Mouse (Mus musculus): Measurements from ENCODE around the gene Vwa2. TPM values are rescaled to one million over a fixed set of nuclear protein-coding genes. Genes with fewer than 3 reads are reported as not detected.
A peak's percentile ranks its signal among the peaks of the same experiment; 100 is the strongest.

Gene Vwa2
- total RNA-seq, 2 experiments from 2014 or later, result not detected

DNA sequence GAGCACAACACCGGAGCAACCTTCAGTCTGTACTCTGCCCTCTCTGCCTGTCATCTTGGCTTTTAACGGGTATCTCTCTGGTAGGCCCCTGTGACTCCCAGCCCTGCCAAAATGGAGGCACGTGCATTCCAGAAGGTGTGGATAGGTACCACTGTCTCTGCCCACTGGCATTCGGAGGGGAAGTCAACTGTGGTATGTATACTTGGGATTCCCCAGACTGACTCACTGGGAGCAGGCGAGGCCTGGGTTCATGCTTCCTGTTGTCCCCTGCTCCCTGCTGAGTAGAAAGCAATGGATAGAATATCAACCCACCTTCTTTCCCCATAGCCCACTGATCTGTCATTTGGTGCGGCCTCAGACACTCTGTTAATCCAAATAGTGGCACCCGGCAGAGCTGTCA is 31.3 kb downstream of the Vwa2 start:
- intact Hi-C loops (cut with DNase I), result loop anchor here (5.0 kb wide), 3 partner anchors 78 to 483 kb away; partner anchors contain the start of gene Tdrd1
- DNase-seq, result no peak

DNA sequence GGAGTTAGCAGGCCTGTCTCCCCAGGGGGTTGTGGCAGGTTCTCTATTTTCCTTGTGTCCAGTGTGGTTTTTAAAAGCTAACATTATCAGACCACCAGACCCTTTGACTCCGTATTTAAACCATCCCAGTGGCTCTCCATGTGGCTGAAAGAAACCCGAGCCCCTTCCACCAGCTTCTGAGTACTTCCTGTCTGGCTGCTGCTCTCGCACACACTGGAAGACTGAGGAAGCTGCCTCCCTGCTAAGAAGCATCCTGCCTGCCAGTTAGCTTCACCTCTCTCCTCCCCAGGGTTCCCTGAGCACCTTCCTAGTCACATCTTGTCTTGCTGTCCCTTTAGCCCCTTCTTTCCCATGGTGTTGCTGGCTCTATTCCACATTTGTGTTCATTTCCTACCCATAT is 33.8 kb downstream of the Vwa2 start:
- DNase-seq, result no peak
- intact Hi-C loops (cut with DNase I), result loop anchor here (5.0 kb wide), 3 partner anchors 81 to 486 kb away; partner anchors contain the start of gene Tdrd1

DNA sequence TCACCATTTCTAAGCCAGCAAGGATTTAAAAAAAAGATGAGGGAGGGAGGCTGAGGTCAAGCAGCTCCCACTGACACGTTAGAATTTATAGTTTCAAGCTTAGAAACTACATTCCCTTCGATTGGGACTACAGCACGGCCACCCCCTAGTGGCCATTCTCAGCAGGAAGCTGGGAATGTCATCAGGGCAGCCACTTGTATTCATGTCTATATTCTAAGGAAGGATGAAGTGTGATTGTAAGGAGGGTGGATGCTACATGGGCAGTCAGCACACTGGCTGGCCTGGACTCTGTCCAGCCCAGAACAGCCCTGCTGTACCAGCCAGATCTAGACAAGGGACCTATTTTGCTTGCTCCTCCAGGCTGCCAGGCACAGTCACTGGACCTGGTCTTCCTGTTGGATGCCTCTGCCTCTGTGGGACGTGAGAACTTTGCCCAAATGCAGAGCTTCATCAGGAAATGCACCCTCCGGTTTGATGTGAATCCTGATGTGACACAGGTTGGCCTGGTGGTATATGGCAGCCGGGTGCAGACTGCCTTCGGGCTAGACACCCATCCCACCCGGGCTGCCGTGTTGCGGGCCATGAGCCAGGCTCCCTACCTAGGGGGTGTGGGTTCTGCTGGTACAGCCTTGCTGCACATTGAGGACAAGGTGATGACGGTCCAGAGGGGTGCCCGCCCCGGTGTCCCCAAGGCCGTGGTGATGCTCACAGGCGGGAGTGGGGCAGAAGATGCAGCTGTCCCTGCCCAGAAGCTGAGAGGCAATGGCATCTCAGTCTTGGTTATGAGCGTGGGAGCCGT is 34.6 kb downstream of the Vwa2 start:
- intact Hi-C loops (cut with DNase I), result loop anchor here (5.0 kb wide), 3 partner anchors 81 to 486 kb away; partner anchors contain the start of gene Tdrd1

DNA sequence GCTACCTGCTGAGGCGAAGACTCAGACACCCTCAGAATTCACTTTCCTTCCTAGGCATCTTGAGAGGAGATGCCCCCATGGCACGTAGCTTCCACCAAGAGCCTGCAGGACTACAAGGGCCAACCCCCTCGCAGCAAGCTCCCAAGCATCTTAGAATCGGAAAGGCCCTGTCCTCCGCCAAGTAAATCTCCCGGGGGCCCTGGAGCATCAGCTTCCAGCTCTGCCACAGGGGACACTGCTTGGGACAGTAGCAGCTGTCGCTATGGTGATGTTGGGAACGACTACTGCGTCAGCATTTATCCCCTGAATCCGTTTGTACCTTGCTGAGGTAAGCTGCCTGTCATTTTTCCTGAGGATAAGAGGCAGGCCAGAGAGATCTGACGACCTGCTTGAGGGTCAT is 36.5 kb downstream of the Vwa2 start:
- intact Hi-C loops (cut with DNase I), result loop anchor here (10.0 kb wide), 1 partner anchor 734 kb away; no protein-coding TSS in a partner anchor
- peak; percentile 20 to 38 for DNase-seq

More for the DNA sequence above, 34.6 kb downstream of the Vwa2 start:
- DNase-seq, result peak; percentile 47 to 62

DNA sequence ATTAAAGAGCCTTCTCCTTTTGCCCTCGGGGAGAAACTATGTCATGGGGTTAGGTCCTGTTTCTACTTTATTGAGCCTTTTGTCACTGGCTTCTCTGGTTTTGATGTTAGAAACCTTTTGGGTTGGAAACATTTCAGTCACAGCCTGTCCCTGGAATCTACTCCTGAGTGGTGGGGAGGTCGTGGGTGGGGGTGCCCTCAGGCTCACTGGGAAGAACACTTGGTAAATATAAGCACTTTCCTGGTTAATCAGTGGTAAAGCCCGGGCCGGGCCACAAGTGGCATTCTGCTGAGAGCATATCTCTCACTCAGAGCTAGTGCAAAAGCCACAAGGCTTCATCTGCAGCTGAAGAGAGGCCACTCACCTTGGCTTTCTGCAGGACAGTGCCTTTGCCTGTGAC is 39.7 kb downstream of the Vwa2 start:
- DNase-seq, result no peak
- intact Hi-C loops (cut with DNase I), result loop anchor here (10.0 kb wide), 1 partner anchor 731 kb away; no protein-coding TSS in a partner anchor

DNA sequence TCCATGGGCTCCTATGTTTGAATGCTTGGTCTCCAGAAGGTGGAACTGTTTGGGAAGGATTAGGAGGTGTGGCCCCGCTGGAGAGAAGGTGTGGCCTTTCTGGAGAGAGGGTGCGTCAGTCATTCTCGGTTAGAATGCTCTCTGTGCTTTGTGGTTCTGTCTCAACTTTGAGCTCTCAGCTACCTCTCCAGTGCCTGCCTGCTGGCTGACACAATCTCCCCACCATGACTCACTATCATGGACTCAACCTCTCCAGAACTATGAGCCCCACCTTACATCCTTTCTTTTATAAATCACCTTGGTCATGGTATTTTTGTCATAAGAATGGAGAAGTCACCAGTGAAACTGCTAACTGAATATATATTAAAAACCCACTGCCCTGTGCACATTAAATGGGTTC is 40.6 kb downstream of the Vwa2 start:
- intact Hi-C loops (cut with DNase I), result loop anchor here (5.0 to 10.0 kb wide), 2 partner anchors 223 to 730 kb away; no protein-coding TSS in a partner anchor
- no peak for DNase-seq

DNA sequence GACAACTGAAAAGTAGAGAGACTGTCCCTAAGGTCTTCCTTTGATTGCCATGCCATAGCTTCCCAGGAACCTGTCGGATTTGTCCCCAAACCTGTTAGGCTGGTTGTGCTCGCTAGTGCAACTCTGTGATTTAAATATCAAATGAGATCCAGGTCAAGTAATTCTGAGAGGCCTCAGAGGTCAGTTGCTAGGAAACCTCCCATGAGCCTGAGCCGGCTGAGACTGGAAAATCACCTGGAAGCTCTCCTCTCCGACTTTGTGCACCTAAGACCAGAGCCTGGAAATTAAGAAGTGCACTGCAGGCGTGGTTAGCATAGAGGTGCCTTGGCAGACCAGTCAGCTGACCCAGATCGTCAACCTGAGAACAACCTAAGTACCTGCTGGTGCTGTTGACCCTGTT is 41.0 kb downstream of the Vwa2 start:
- intact Hi-C loops (cut with DNase I), result loop anchor here (5.0 to 10.0 kb wide), 2 partner anchors 222 to 730 kb away; no protein-coding TSS in a partner anchor
- no peak for DNase-seq

DNA sequence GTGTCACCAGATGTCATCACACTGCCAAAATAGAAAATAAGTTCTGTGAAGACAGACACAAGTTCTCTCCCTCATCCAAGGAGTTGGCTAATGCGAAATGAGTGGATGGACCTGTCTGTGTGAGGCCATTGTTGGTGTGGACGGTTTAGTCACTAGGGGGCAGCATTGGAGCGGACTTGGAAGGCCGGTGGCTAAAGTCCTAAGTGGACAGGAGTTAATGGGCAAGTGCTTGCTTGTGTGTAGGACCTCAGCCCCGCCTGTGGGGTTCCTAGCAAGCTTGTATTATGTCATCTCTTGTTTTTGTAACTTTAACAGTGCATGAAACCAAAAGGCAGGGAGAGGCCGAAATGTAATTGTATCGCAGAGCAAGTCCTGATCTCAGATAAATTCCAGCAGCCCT is 45.6 kb downstream of the Vwa2 start:
- peak; percentile 89 to 94 for DNase-seq
- intact Hi-C loops (cut with DNase I), result loop anchor here (1.0 to 10.0 kb wide), 5 partner anchors 89 to 725 kb away; partner anchors contain the start of gene Afap1l2

DNA sequence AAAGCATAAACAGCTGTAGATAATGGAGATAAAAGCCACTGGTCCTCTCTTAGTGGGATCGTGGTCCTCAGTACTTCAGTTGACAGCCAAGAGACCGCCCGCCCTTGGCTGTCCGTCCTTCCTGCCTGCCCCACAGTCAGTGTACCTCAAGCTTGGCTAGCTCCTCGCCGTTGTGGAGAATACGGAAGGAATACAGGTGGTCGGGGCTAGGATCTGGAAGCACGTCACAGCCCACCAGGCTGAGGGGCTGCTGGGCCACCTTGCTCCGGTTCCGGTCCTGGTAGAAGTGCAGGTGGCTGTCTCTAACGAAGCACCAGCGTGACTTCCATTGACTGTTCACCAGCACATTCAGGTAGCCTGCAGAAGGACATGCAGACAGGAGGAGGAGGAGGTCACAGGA is 46.2 kb downstream of the Vwa2 start:
- DNase-seq, result no peak
- intact Hi-C loops (cut with DNase I), result loop anchor here (1.0 to 10.0 kb wide), 2 partner anchors 88 to 405 kb away; partner anchors contain the start of gene Afap1l2

DNA sequence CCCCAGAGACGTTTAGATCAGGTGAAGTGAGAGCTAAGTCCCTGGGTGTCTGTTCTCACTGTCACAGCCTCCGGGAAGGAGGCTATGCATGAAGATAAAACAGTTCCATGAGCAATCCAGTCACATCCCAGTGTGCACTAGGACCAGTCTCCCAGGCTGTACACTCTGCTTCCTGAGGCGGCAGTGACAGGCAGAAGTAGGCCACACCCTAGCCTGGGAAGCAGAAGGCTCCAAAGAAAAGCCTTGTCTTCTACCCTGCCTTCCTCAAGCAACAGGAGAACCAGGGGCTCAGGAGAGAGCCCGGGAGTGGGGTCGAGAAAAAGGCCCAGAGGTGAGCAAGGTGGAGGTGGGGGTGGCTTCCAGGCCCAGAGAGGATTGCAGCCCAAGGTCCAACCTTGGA is 47.7 kb downstream of the Vwa2 start:
- intact Hi-C loops (cut with DNase I), result loop anchor here (10.0 kb wide), 1 partner anchor 403 kb away; no protein-coding TSS in a partner anchor
- DNase-seq, result no peak

DNA sequence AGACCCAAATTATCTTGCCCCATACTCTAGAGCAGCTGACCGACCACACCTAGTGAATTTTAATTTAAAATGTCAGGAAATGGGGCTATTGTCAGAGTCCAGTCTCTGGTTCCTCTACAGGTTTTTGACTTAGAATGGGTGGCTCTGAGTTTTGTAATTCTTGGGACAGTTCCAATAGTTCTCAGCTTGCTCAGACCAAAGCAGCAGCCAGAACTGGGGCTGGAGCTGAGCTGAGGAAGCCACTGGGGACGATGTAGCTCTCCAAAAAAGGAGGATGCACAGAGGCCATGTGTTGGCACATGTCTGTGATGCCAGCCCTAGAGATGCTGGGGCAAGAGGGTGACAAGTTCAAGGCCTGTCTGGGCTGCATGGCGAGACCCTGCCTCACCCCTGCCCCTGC is 55.3 kb downstream of the Vwa2 start:
- DNase-seq, result peak; percentile 33 to 37
- intact Hi-C loops (cut with DNase I), result loop anchor here (10.0 kb wide), 1 partner anchor 395 kb away; no protein-coding TSS in a partner anchor

DNA sequence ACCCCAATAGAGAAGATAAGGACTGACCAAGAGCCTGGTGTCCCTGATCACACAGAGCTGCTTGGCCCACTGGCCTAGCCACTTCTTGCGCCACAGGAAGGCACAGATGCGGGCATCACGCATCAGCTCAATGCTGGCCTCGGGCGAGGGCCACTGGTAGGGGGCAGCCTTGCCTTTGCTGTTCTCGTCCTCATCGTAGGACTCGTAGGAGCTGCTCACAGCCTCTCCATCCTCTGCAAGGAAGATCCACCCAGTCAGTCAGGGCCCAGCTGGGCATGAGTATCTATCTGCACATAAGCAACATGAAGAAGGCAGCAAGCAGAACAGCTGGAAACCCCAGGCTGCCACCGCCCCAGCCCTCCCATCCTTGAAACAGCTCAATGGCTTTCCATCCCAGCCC is 56.0 kb downstream of the Vwa2 start:
- intact Hi-C loops (cut with DNase I), result no loop called here
- peak in 1 of 2 experiments; percentile 12 for DNase-seq

DNA sequence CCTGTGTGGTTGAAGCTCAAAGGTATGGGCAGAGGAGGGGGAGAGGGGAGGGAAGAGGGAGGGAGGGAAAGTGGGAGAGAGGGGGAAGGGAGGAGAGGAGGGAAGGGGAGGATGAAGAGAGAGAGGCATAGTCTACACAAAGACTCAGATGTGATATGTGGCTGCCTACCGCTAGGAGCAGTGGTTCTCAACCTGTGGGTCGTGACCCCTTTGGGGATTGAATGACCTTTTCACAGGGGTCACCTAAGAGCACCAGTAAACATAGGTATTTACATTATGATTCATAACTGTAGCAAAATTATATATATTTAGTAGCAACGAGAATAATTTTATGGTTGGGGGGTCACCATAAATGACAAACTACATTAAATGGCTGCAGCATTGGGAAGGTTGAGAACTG is 59.8 kb downstream of the Vwa2 start:
- no peak for DNase-seq
- intact Hi-C loops (cut with DNase I), result no loop called here

DNA sequence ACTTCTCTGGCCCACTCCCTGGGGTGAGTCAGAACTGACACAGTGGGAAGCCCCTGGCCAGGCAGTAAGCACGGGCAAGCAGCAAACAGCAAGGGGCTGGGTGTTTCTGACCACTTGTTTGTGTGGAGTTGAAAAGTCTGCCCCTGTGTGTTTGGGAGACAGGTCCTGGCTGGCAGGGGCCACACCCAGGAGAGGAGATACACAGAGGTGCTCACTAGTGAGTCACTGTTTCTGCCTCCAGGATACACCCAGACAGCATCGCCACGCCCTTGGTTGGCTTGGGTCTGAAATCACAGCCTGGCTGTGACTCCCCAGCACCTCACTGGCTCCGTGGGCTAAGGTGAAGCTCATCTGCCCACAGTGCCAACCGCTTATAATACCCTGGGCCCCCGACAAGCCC is 61.1 kb downstream of the Vwa2 start:
- no peak for DNase-seq
- intact Hi-C loops (cut with DNase I), result no loop called here

DNA sequence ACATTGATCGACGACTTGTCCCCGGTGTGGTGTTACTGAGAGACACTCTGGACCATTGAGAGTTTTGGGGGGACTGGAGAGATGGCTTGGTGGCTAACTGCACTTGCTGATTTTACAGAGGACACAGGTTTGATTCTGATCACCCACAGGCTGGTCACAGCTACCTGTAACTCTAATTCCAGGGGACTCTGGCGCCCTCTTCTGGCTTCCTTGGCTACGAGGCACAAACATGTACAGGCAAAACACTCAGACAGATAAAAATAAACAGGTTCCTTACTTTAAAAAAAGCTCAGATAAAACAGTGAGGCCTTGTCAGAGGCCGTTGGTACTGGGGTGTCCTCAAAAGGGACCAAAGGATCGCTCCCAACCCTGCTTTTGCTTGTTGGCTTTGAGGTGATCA is 61.7 kb downstream of the Vwa2 start:
- intact Hi-C loops (cut with DNase I), result no loop called here
- no peak for DNase-seq

DNA sequence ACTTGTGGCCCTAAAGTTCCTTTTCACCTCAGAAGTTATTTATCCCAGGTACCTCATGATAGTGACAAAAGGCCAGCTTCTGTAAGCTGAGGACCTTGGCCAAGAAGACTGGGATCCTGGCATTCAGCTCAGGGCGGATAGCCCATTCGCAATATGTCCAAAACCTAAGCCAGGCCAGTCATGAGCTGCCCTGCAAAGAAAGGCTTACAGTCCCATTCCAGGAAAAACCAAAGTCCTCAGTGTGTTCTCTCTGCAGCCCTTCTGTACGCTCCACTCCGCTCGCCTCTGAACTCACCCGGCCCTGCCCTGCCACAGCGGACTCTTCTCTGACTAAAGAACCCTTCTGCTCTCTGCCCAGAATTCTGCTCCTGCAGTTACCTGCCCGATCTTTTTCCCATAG is 62.2 kb downstream of the Vwa2 start:
- DNase-seq, result no peak
- intact Hi-C loops (cut with DNase I), result no loop called here

DNA sequence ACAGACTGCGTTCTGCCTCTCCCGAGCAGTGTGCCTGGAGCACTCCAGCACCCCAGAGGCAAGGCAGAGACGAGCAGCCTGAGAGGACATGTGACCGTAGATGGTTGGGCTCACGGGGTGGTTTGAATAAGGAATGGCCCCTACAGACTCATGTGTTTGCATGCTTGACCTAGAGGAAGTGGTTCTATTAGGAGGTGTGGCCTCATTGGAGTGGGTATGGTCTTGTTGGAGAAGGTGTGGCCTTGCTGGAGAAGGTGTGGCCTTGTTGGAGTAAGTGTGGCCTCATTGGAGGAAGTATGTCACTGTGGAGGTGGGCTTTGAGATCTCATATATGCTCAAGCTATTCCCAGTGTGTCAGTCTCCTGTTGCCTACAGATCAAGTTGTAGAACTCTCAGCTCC is 63.9 kb downstream of the Vwa2 start:
- no peak for DNase-seq
- intact Hi-C loops (cut with DNase I), result no loop called here

DNA sequence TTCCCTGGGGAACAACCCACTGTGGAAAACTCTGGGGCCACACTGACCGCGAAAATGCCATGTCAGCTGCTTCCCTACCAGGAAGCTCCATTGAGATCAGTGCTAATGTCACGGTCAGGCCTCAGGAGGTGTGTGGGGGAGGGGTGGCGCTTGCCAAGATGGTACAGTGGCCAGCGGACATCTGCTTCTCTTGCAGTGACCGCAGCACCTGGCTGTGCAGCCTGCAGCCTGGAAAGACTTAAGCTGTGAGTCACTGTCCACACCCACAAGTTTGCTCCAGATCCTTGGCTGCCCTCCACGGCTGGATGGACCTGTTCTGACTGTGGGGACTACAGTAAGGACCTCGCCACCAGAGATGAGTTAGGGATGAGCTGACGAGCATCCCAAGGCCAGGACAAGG is 65.8 kb downstream of the Vwa2 start:
- intact Hi-C loops (cut with DNase I), result loop anchor here (5.0 kb wide), 1 partner anchor 67 kb away; the partner anchor contains the start of gene Afap1l2
- peak; percentile 68 to 72 for DNase-seq

DNA sequence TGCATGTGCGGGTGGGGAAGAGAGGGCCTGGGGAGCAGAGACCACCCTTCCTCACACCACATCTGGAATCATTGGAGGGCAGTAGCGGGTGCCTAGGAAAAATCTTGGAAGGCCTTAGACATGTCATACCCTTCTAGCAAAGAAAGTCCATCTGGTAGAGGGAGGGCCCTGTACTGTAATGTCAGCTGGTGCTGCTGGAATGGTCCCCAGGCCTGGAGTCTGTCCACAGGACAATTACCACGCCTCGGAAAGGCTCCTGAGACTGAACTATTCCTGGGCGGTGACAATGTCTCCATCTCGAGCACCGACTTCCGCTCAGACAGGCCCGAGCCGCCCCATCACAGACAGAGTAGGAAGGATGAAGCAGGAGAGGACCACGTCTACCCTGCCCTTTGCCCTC is 66.5 kb downstream of the Vwa2 start:
- intact Hi-C loops (cut with DNase I), result loop anchor here (5.0 kb wide), 1 partner anchor 67 kb away; the partner anchor contains the start of gene Afap1l2
- DNase-seq, result peak; percentile 78 to 83

DNA sequence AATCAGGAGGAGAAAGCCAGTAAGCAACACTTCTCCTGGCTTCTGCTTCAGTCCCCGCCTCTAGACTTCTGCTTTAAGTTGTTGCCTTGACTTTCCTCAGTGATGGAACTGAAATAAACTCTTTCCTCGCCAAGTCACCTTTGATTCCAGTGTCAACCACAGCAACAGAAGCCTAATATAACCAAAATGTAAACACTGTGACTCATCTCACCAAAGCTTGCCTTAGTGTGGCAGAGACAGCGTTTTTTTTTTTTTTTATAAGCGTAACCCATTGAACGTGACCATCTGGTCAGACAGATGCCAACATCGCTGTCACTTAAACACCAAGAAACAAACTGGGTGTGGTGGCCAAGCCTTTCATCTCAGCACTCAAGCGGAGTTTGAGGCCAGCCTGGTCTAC is 68.2 kb downstream of the Vwa2 start:
- no peak for DNase-seq
- intact Hi-C loops (cut with DNase I), result loop anchor here (5.0 kb wide), 1 partner anchor 65 kb away; the partner anchor contains the start of gene Afap1l2

DNA sequence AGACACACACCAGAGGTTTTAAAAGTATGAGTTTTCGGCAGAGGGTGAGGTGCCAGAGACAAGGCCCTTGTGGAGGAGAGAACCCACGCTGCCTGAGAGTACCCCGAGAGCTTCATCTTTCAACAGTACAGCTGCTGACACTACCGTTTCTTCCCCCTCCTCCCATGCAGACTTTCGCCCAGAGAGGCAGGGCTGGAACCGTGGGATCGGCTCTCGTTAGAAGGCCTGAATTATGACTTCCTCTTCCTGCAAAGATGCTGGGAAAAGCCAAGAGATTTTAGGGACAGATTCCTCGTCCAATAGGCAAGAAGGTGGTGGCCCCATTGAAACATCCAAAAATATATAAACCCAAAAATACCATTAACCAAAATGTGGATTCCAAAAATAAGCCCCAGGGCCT is 70.2 kb downstream of the Vwa2 start:
- intact Hi-C loops (cut with DNase I), result loop anchor here (5.0 kb wide), 1 partner anchor 63 kb away; the partner anchor contains the start of gene Afap1l2
- no peak for DNase-seq

All from heart, postnatal 14 days (tissue).